Mouse (Mus musculus): Measurements from ENCODE around the gene Gpc5. TPM values are rescaled to one million over a fixed set of nuclear protein-coding genes. Genes with fewer than 3 reads are reported as not detected.

Gene Gpc5
- total and polyA plus RNA-seq, 3 experiments: 0.14 TPM; not detected in 2

- no peaks in the 10 kb centered on the region for H3K79me2 ChIP-seq (replicated peaks; ENCODE audit: control insufficient read depth, extremely low read depth, insufficient read depth, poor library complexity, severe bottlenecking)
- H3K9me3 ChIP-seq (replicated peaks; ENCODE audit: low read length): peaks cover 8% of the 10 kb centered on the region
- H3K4me2 ChIP-seq (ENCODE audit: insufficient read depth, low read depth, poor library complexity, severe bottlenecking): peak overlapping the region; percentile 45; the same call in 1 of the 2 replicates
- H3K27ac ChIP-seq (ENCODE audit: insufficient read depth, low read depth): no peak overlapping the region
- H3K4me3 ChIP-seq (replicated peaks in 1 of 3; ENCODE audit: low read depth in 2 of 3, low read length in 2 of 3, poor library complexity in 1 of 3): no peak overlapping the region
- H3K27me3 ChIP-seq (replicated peaks): no peaks in the 10 kb centered on the region
- H3K9ac ChIP-seq (ENCODE audit: insufficient read depth, low read depth): no peak overlapping the region
- dilution Hi-C loops (cut with MboI; ENCODE audit: extremely low pct_ligation_motif_present, extremely low pct_unique_long_range_greater_than_20kb, low sequenced_read_pairs): no loop called here
- H3K36me3 ChIP-seq (replicated peaks in 1 of 2; ENCODE audit: control insufficient read depth in 1 of 2, insufficient read depth in 1 of 2, low read length in 1 of 2): no peaks in the 10 kb centered on the region
- H3K4me1 ChIP-seq (ENCODE audit: control insufficient read depth in 1 of 2, insufficient read depth in 2 of 2): no peaks in the 10 kb centered on the region
- peak; percentile 68 for DNase-seq (ENCODE audit: extremely low read depth)
- TF ChIP-seq SMC3 (IDR thresholded peaks at IDR 0.05; ENCODE audit: low read depth, low read length) (peak; percentile 59), RAD21 (IDR thresholded peaks at IDR 0.05; ENCODE audit: low read depth, low read length) (peak; percentile 31), PAX5 (IDR thresholded peaks at IDR 0.05; ENCODE audit: low read length) (no peak), CTCF (conservative IDR thresholded peaks at IDR 0.05 in 1 of 2, IDR thresholded peaks at IDR 0.05 in 1 of 2; ENCODE audit: low read depth in 2 of 2, low read length in 2 of 2) (peak; percentile 35 to 63)
- in situ Hi-C loops (cut with MboI; ENCODE audit: low pct_ligation_motif_present, low pct_unique_long_range_greater_than_20kb, low sequenced_read_pairs): loop anchor here (10.0 to 25.0 kb wide), 2 partner anchors 306 to 378 kb away; partner anchors contain the start of gene Gpc5
Measured at GRCm38 (mm10) chr14:115392894-115393524, 301.0 kb downstream of the Gpc5 start.

DNA sequence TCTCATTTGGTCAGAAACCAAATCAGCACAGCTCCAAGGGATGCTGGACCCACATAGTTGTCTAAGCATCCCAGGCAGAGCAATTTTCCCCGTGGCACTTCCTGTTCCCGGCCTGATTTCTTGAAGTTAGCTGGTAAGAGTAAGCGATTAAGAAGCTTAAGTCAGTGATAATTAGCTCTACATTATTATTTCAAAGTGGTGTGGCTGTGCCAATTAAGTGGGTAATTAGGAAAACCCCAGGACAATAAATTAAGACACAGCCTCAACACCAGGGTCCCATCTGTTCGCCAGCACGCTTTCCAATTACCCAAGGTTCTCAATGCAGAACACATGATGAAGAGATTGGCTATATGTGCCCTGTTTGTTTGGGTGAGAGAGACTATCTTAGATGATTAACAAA, 314.6 kb downstream of the Gpc5 start:
- no peak for TF ChIP-seq USF1 (IDR thresholded peaks at IDR 0.05; ENCODE audit: low read depth, low read length)
- no peak for TF ChIP-seq HCFC1 (IDR thresholded peaks at IDR 0.05; ENCODE audit: low read depth, low read length)
- TF ChIP-seq TCF12 (IDR thresholded peaks at IDR 0.05; ENCODE audit: low read depth, low read length): no peak
- TF ChIP-seq CHD1 (IDR thresholded peaks at IDR 0.05; ENCODE audit: low read depth, low read length): no peak
- TF ChIP-seq SIN3A (IDR thresholded peaks at IDR 0.05; ENCODE audit: low read length): no peak
- TF ChIP-seq CHD2 (IDR thresholded peaks at IDR 0.05; ENCODE audit: low read length): no peak
- TF ChIP-seq BHLHE40 (IDR thresholded peaks at IDR 0.05; ENCODE audit: low read depth, low read length): no peak
- no peak for TF ChIP-seq KAT2A (IDR thresholded peaks at IDR 0.05; ENCODE audit: insufficient replicate concordance, low read length)
- TF ChIP-seq ETS1 (conservative IDR thresholded peaks at IDR 0.05; ENCODE audit: low read depth, low read length): no peak
- no peak for TF ChIP-seq JUND (conservative IDR thresholded peaks at IDR 0.05; ENCODE audit: low read depth, low read length)
- TF ChIP-seq JUN (IDR thresholded peaks at IDR 0.05; ENCODE audit: insufficient read depth, low read depth, low read length): no peak
- TF ChIP-seq IRF4 (IDR thresholded peaks at IDR 0.05; ENCODE audit: low read depth, low read length): no peak
- DNase-seq (ENCODE audit: extremely low read depth): no peak
- no peaks in the 10 kb centered on the region for H3K36me3 ChIP-seq (replicated peaks in 1 of 2; ENCODE audit: control insufficient read depth in 1 of 2, insufficient read depth in 1 of 2, low read length in 1 of 2)
- no peaks in the 10 kb centered on the region for H3K27me3 ChIP-seq (replicated peaks)
- H3K27ac ChIP-seq (ENCODE audit: insufficient read depth, low read depth): no peak overlapping the region
- dilution Hi-C loops (cut with MboI; ENCODE audit: extremely low pct_ligation_motif_present, extremely low pct_unique_long_range_greater_than_20kb, low sequenced_read_pairs): no loop called here
- H3K4me3 ChIP-seq (replicated peaks in 1 of 3; ENCODE audit: low read depth in 2 of 3, low read length in 2 of 3, poor library complexity in 1 of 3): no peak overlapping the region
- no peaks in the 10 kb centered on the region for H3K79me2 ChIP-seq (replicated peaks; ENCODE audit: control insufficient read depth, extremely low read depth, insufficient read depth, poor library complexity, severe bottlenecking)
- H3K4me2 ChIP-seq (ENCODE audit: insufficient read depth, low read depth, poor library complexity, severe bottlenecking): no peak overlapping the region
- H3K4me1 ChIP-seq (ENCODE audit: control insufficient read depth in 1 of 2, insufficient read depth in 2 of 2): no peaks in the 10 kb centered on the region
- H3K9ac ChIP-seq (ENCODE audit: insufficient read depth, low read depth): no peak overlapping the region
- H3K9me3 ChIP-seq (replicated peaks; ENCODE audit: low read length): peaks cover 5% of the 10 kb centered on the region
- in situ Hi-C loops (cut with MboI; ENCODE audit: low pct_ligation_motif_present, low pct_unique_long_range_greater_than_20kb, low sequenced_read_pairs): no loop called here

Measured in CH12.LX (cell line).